Mouse (Mus musculus): ENCODE measurements at regions not wholly inside any gene's neighbourhood (a gene's known extent, or its start where the extent isn't known, plus 50 kb on each side); places are given as distances from the start of the nearest gene placed in this dataset.
A peak's percentile ranks its signal among the peaks of the same experiment; 100 is the strongest.

GRCm38 (mm10) chr2:123023918-123024317 lies 258.9 kb downstream of the Sqor start:
- DNase-seq = no peak

GRCm38 (mm10) chr2:123024380-123024779 lies 259.3 kb downstream of the Sqor start:
- DNase-seq = no peak

GRCm38 (mm10) chr2:123024976-123025585 lies 260.0 kb downstream of the Sqor start:
- DNase-seq = no peak

- DNase-seq = no peak
These were observed 282.3 kb downstream of the Sqor start for GRCm38 (mm10) chr2:123047321-123047720.

- DNase-seq = no peak
These were observed 299.6 kb downstream of the Sqor start for GRCm38 (mm10) chr2:123064648-123065047.

- DNase-seq = peak; percentile 3
These were observed 303.8 kb downstream of the Sqor start for GRCm38 (mm10) chr2:123068809-123069208.

GRCm38 (mm10) chr2:123072653-123073052 lies 307.6 kb downstream of the Sqor start:
- no peak for DNase-seq

GRCm38 (mm10) chr2:123073476-123074085 lies 308.5 kb downstream of the Sqor start:
- DNase-seq = no peak

- peak; percentile 3 for DNase-seq
These were observed 327.7 kb downstream of the Sqor start for GRCm38 (mm10) chr2:123092726-123093125.

- DNase-seq = no peak
These were observed 338.5 kb downstream of the Sqor start for GRCm38 (mm10) chr2:123103530-123103929.

GRCm38 (mm10) chr2:123131496-123131895 lies 366.5 kb downstream of the Sqor start:
- no peak for DNase-seq

GRCm38 (mm10) chr2:123153170-123153569 lies 388.1 kb downstream of the Sqor start:
- DNase-seq = no peak

GRCm38 (mm10) chr2:123165384-123165783 lies 400.3 kb downstream of the Sqor start:
- DNase-seq = no peak

GRCm38 (mm10) chr2:123170611-123171010 lies 405.6 kb downstream of the Sqor start:
- DNase-seq = no peak

- no peak for DNase-seq
These were observed 417.2 kb downstream of the Sqor start for GRCm38 (mm10) chr2:123182208-123182607.

- DNase-seq = no peak
These were observed 426.0 kb downstream of the Sqor start for GRCm38 (mm10) chr2:123190795-123191582.

- no peak for DNase-seq
These were observed 429.5 kb downstream of the Sqor start for GRCm38 (mm10) chr2:123194533-123194932.
